Mouse (Mus musculus): ENCODE data around the gene Krtap16-1. TPM values are rescaled to one million over a fixed set of nuclear protein-coding genes. Genes with fewer than 3 reads are reported as not detected.

Gene Krtap16-1
- polyA plus RNA-seq, 1 experiment from 2014 or later, result 0.23 TPM

- Histone ChIP-seq H3K9me3 (replicated peaks) (no peaks in the 10 kb centered on the region), H3K9ac (replicated peaks) (no peak within 1 kb of the TSS), H3K36me3 (no peaks in the 10 kb centered on the region), H3K27ac (replicated peaks) (no peak within 1 kb of the TSS), H3K27me3 (replicated peaks) (no peaks in the 10 kb centered on the region), H3K4me2 (no peak within 1 kb of the TSS), H3K4me3 (replicated peaks) (no peak within 1 kb of the TSS), H3K4me1 (no peaks in the 10 kb centered on the region)
- no peak for ATAC-seq (ENCODE audit: low FRiP score)
- WGBS, result 92% methylated on average over 2 of the region's 2 CpGs
Observed at GRCm38 (mm10) chr11:99948175-99948574, 38.2 kb downstream of the Krtap16-1 start, which contains the start of gene Krtap9-5. Gene Krtap9-5, plus strand, starts transcription at chr11:99948475.

GRCm38 (mm10) chr11:99937751-99938264 lies 48.6 kb downstream of the Krtap16-1 start:
- no peak overlapping the region for H3K4me3 ChIP-seq (replicated peaks)
- no peak overlapping the region for H3K4me2 ChIP-seq
- H3K9ac ChIP-seq (replicated peaks), result no peak overlapping the region
- no peak for ATAC-seq (ENCODE audit: low FRiP score)
- no peaks in the 10 kb centered on the region for H3K36me3 ChIP-seq
- H3K9me3 ChIP-seq (replicated peaks), result no peaks in the 10 kb centered on the region
- H3K27ac ChIP-seq (replicated peaks), result no peak overlapping the region
- H3K27me3 ChIP-seq (replicated peaks), result no peaks in the 10 kb centered on the region
- 82% methylated on average over 9 of the region's 9 CpGs for whole genome bisulfite sequencing
- no peaks in the 10 kb centered on the region for H3K4me1 ChIP-seq

GRCm38 (mm10) chr11:99935991-99936390 lies 50.4 kb downstream of the Krtap16-1 start, which contains the start of gene Krtap31-2:
Gene Krtap31-2, plus strand, starts transcription at chr11:99936291.
- ATAC-seq (ENCODE audit: low FRiP score), result no peak
- Histone ChIP-seq H3K27me3 (replicated peaks) (no peaks in the 10 kb centered on the region), H3K27ac (replicated peaks) (no peak within 1 kb of the TSS), H3K9me3 (replicated peaks) (no peaks in the 10 kb centered on the region), H3K9ac (replicated peaks) (no peak within 1 kb of the TSS), H3K4me2 (no peak within 1 kb of the TSS), H3K4me3 (replicated peaks) (no peak within 1 kb of the TSS), H3K36me3 (no peaks in the 10 kb centered on the region), H3K4me1 (no peaks in the 10 kb centered on the region)
- WGBS, result 93% methylated on average over 1 of the region's 1 CpGs

Other genes starting within 250 kb of the Krtap16-1 start
- not detected in 2 replicates for gene Gm11595, start 213.7 kb downstream of the Krtap16-1 start, polyA plus RNA-seq (2015; fragmentation: Nextera tagmentation; extraction: Ambion mirVana)
- not detected in 2 replicates for gene Krtap4-8, start 205.9 kb downstream of the Krtap16-1 start, polyA plus RNA-seq (2015; fragmentation: Nextera tagmentation; extraction: Ambion mirVana)
- gene Krtap4-9, start 201.4 kb downstream of the Krtap16-1 start, polyA plus RNA-seq (2015; fragmentation: Nextera tagmentation; extraction: Ambion mirVana), result not detected in 2 replicates
- not detected in 2 replicates for gene Gm11596, start 193.1 kb downstream of the Krtap16-1 start, polyA plus RNA-seq (2015; fragmentation: Nextera tagmentation; extraction: Ambion mirVana)
- gene Gm11569, start 187.7 kb downstream of the Krtap16-1 start, polyA plus RNA-seq (2015; fragmentation: Nextera tagmentation; extraction: Ambion mirVana), result not detected in 2 replicates
- gene Gm11554, start 182.2 kb downstream of the Krtap16-1 start, polyA plus RNA-seq (2015; fragmentation: Nextera tagmentation; extraction: Ambion mirVana), result not detected in 2 replicates
- gene Krtap4-13, start 176.7 kb downstream of the Krtap16-1 start, polyA plus RNA-seq (2015; fragmentation: Nextera tagmentation; extraction: Ambion mirVana), result not detected in 2 replicates
- not detected in 2 replicates for gene Gm11564, start 170.9 kb downstream of the Krtap16-1 start, polyA plus RNA-seq (2015; fragmentation: Nextera tagmentation; extraction: Ambion mirVana)
- not detected in 2 replicates for gene 2300003K06Rik, start 148.5 kb downstream of the Krtap16-1 start, polyA plus RNA-seq (2015; fragmentation: Nextera tagmentation; extraction: Ambion mirVana)
- gene Krtap4-16, start 135.0 kb downstream of the Krtap16-1 start, polyA plus RNA-seq (2015; fragmentation: Nextera tagmentation; extraction: Ambion mirVana), result not detected in 2 replicates
- gene Gm11568, start 128.7 kb downstream of the Krtap16-1 start, polyA plus RNA-seq (2015; fragmentation: Nextera tagmentation; extraction: Ambion mirVana), result not detected in 2 replicates
- not detected in 2 replicates for gene Gm11559, start 122.1 kb downstream of the Krtap16-1 start, polyA plus RNA-seq (2015; fragmentation: Nextera tagmentation; extraction: Ambion mirVana)
- gene Krtap9-1, start 113.2 kb downstream of the Krtap16-1 start, polyA plus RNA-seq (2015; fragmentation: Nextera tagmentation; extraction: Ambion mirVana), result not detected in 2 replicates
- gene Gm11567, start 107.4 kb downstream of the Krtap16-1 start, polyA plus RNA-seq (2015; fragmentation: Nextera tagmentation; extraction: Ambion mirVana), result not detected in 2 replicates
- not detected in 2 replicates for gene Krtap31-1, start 78.7 kb downstream of the Krtap16-1 start, polyA plus RNA-seq (2015; fragmentation: Nextera tagmentation; extraction: Ambion mirVana)
- gene Gm11565, start 71.8 kb downstream of the Krtap16-1 start, polyA plus RNA-seq (2015; fragmentation: Nextera tagmentation; extraction: Ambion mirVana), result not detected in 2 replicates
- not detected in 2 replicates for gene Krtap31-2, start 50.3 kb downstream of the Krtap16-1 start, polyA plus RNA-seq (2015; fragmentation: Nextera tagmentation; extraction: Ambion mirVana)
- not detected in 2 replicates for gene Krtap9-5, start 38.1 kb downstream of the Krtap16-1 start, polyA plus RNA-seq (2015; fragmentation: Nextera tagmentation; extraction: Ambion mirVana)
- not detected in 2 replicates for gene Krtap29-1, start 7.5 kb downstream of the Krtap16-1 start, polyA plus RNA-seq (2015; fragmentation: Nextera tagmentation; extraction: Ambion mirVana)
- gene Krtap17-1, start 7.4 kb upstream of the Krtap16-1 start, polyA plus RNA-seq (2015; fragmentation: Nextera tagmentation; extraction: Ambion mirVana), result 0.69 and 1.00 TPM in 2 replicates
- not detected in 2 replicates for gene Krt33a, start 29.6 kb upstream of the Krtap16-1 start, polyA plus RNA-seq (2015; fragmentation: Nextera tagmentation; extraction: Ambion mirVana)
- gene Krt33b, start 43.3 kb upstream of the Krtap16-1 start, polyA plus RNA-seq (2015; fragmentation: Nextera tagmentation; extraction: Ambion mirVana), result 0.11 TPM in 1 of 2 replicates, not detected in the other
- gene Krt34, start 55.0 kb upstream of the Krtap16-1 start, polyA plus RNA-seq (2015; fragmentation: Nextera tagmentation; extraction: Ambion mirVana), result not detected in 2 replicates
- not detected in 2 replicates for gene Krt31, start 64.0 kb upstream of the Krtap16-1 start, polyA plus RNA-seq (2015; fragmentation: Nextera tagmentation; extraction: Ambion mirVana)
- not detected in 2 replicates for gene Krt32, start 101.6 kb upstream of the Krtap16-1 start, polyA plus RNA-seq (2015; fragmentation: Nextera tagmentation; extraction: Ambion mirVana)
- gene Krt35, start 109.6 kb upstream of the Krtap16-1 start, polyA plus RNA-seq (2015; fragmentation: Nextera tagmentation; extraction: Ambion mirVana), result 0.09 TPM in 1 of 2 replicates, not detected in the other
- gene Krt36, start 119.0 kb upstream of the Krtap16-1 start, polyA plus RNA-seq (2015; fragmentation: Nextera tagmentation; extraction: Ambion mirVana), result 0.14 TPM in 1 of 2 replicates, not detected in the other
- 0.24 and 0.37 TPM in 2 replicates for gene Krt13, start 135.0 kb upstream of the Krtap16-1 start, polyA plus RNA-seq (2015; fragmentation: Nextera tagmentation; extraction: Ambion mirVana)
- 3.9 and 4.1 TPM in 2 replicates for gene Krt15, start 149.3 kb upstream of the Krtap16-1 start, polyA plus RNA-seq (2015; fragmentation: Nextera tagmentation; extraction: Ambion mirVana)
- 4.5 and 57.6 TPM in 2 replicates for gene Krt19, start 162.1 kb upstream of the Krtap16-1 start, polyA plus RNA-seq (2015; fragmentation: Nextera tagmentation; extraction: Ambion mirVana)
- gene Krt9, start 206.6 kb upstream of the Krtap16-1 start, polyA plus RNA-seq (2015; fragmentation: Nextera tagmentation; extraction: Ambion mirVana), result 0.06 and 0.08 TPM in 2 replicates
- gene Krt14, start 221.0 kb upstream of the Krtap16-1 start, polyA plus RNA-seq (2015; fragmentation: Nextera tagmentation; extraction: Ambion mirVana), result 1.7 and 6.3 TPM in 2 replicates